Mouse (Mus musculus) MEL (cell line): Measurements from ENCODE around the gene Gm49396. TPM values are rescaled to one million over a fixed set of nuclear protein-coding genes. Genes with fewer than 3 reads are reported as not detected.

Experiments used
- DNase-seq: peaks from one replicate; pipeline ENCODE4 v3.0.0; 2011; ENCODE audit warnings: low read depth, low spot score
- H3K27ac ChIP-seq: 2 replicates; pipeline ENCODE4 v1.5.1; 2012; ENCODE audit warnings: low read depth, mild to moderate bottlenecking, control low read depth, low read length, moderate library complexity; ENCODE audit not compliant: control insufficient read depth
- H3K27me3 ChIP-seq, 2 experiments: fragments of 150-350 bp in 1 of 2; sonication (generic) in 1 of 2; 2 replicates each; pipeline ENCODE4 v1.6.1; 2012; ENCODE audit warnings: low read length in 2 of 2, mild to moderate bottlenecking in 2 of 2, improper control_type of control experiment in 1 of 2, moderate library complexity in 1 of 2; ENCODE audit not compliant: insufficient read depth in 2 of 2, control insufficient read depth in 1 of 2
- H3K36me3 ChIP-seq, 2 experiments: 2 replicates each; pipeline ENCODE4 v1.6.1; 2012 to 2014; ENCODE audit warnings: low read length in 2 of 2, improper control_type of control experiment in 1 of 2, inconsistent platforms in 1 of 2, mild to moderate bottlenecking in 1 of 2; ENCODE audit not compliant: insufficient read depth in 2 of 2, control insufficient read depth in 1 of 2
- H3K4me1 ChIP-seq, 2 experiments: fragments of 150-350 bp in 1 of 2; sonication (generic) in 1 of 2; 2 replicates each; pipeline ENCODE4 v1.6.1; 2012; ENCODE audit warnings: low read length in 2 of 2, improper control_type of control experiment in 1 of 2, mild to moderate bottlenecking in 1 of 2; ENCODE audit not compliant: insufficient read depth in 2 of 2, control insufficient read depth in 1 of 2
- H3K4me3 ChIP-seq, 2 experiments: fragments of 150-350 bp in 1 of 2; sonication (generic) in 1 of 2; 2 replicates each; pipeline ENCODE4 v1.5.1; 2012; ENCODE audit warnings: low read depth in 2 of 2, low read length in 2 of 2, mild to moderate bottlenecking in 2 of 2, moderate library complexity in 2 of 2, control low read depth in 1 of 2, improper control_type of control experiment in 1 of 2; ENCODE audit not compliant: control insufficient read depth in 1 of 2, insufficient read depth in 1 of 2
- H3K79me2 ChIP-seq: 2 replicates; pipeline ENCODE4 v1.6.1; 2012; ENCODE audit warnings: mild to moderate bottlenecking, low read length, moderate library complexity; ENCODE audit not compliant: control insufficient read depth, poor library complexity, insufficient read depth
- H3K9ac ChIP-seq: 2 replicates; pipeline ENCODE4 v1.6.1; 2012; ENCODE audit warnings: low read depth, mild to moderate bottlenecking, control low read depth, low read length, moderate library complexity; ENCODE audit not compliant: control insufficient read depth, poor library complexity, severe bottlenecking
- H3K9me3 ChIP-seq: fragments of 150-350 bp; sonication (generic); replicated peaks from 2 replicates; pipeline ENCODE4 v1.6.1; 2012; ENCODE audit warnings: mild to moderate bottlenecking, low read length, improper control_type of control experiment, moderate library complexity; ENCODE audit not compliant: insufficient read depth
- BHLHE40 ChIP-seq: IDR thresholded peaks from 2 replicates; pipeline ENCODE4 v1.6.1; 2012; ENCODE audit warnings: low read depth, mild to moderate bottlenecking, inconsistent platforms, low read length, improper control_type of control experiment, borderline replicate concordance
- CHD1 ChIP-seq: IDR thresholded peaks from 2 replicates; pipeline ENCODE4 v1.6.1; 2012; ENCODE audit warnings: low read depth, mild to moderate bottlenecking, inconsistent platforms, low read length, improper control_type of control experiment
- ELF1 ChIP-seq: IDR thresholded peaks from 2 replicates; pipeline ENCODE4 v1.6.1; 2014; ENCODE audit warnings: low read depth, mild to moderate bottlenecking, inconsistent platforms, low read length, improper control_type of control experiment, moderate library complexity
- HCFC1 ChIP-seq: IDR thresholded peaks from 2 replicates; pipeline ENCODE4 v1.6.1; 2012; ENCODE audit warnings: low read depth, mild to moderate bottlenecking, inconsistent platforms, low read length, improper control_type of control experiment, moderate library complexity
- KAT2A ChIP-seq: conservative IDR thresholded peaks from 2 replicates; pipeline ENCODE4 v1.6.1; 2012; ENCODE audit warnings: low read depth, low read length, improper control_type of control experiment, inconsistent platforms
- MAFK ChIP-seq: IDR thresholded peaks from 2 replicates; pipeline ENCODE4 v1.6.1; 2011; ENCODE audit warnings: low read depth, mild to moderate bottlenecking, low read length, improper control_type of control experiment, borderline replicate concordance
- MAZ ChIP-seq: IDR thresholded peaks from 2 replicates; pipeline ENCODE4 v1.6.1; 2012; ENCODE audit warnings: low read depth, mild to moderate bottlenecking, inconsistent platforms, low read length, improper control_type of control experiment
- MEF2A ChIP-seq: IDR thresholded peaks from 2 replicates; pipeline ENCODE4 v1.6.1; 2014; ENCODE audit warnings: low read depth, mild to moderate bottlenecking, inconsistent platforms, low read length, improper control_type of control experiment; ENCODE audit not compliant: poor library complexity, insufficient replicate concordance, severe bottlenecking; ENCODE audit errors: extremely low read depth
- NELFE ChIP-seq: IDR thresholded peaks from 2 replicates; pipeline ENCODE4 v1.6.1; 2011; ENCODE audit warnings: low read depth, low read length, improper control_type of control experiment
- POLR2A ChIP-seq, 2 experiments: IDR thresholded peaks; 2 replicates each; pipeline ENCODE4 v1.6.1; 2011 to 2012; ENCODE audit warnings: low read length in 2 of 2, mild to moderate bottlenecking in 2 of 2, control low read depth in 1 of 2, improper control_type of control experiment in 1 of 2, low read depth in 1 of 2, moderate library complexity in 1 of 2; ENCODE audit not compliant: control insufficient read depth in 1 of 2, insufficient read depth in 1 of 2, poor library complexity in 1 of 2
- RAD21 ChIP-seq: IDR thresholded peaks from 2 replicates; pipeline ENCODE4 v1.6.1; 2011; ENCODE audit warnings: mild to moderate bottlenecking, low read depth, low read length, improper control_type of control experiment
- SIN3A ChIP-seq: IDR thresholded peaks from 2 replicates; pipeline ENCODE4 v1.6.1; 2012; ENCODE audit warnings: low read length, improper control_type of control experiment, inconsistent platforms
- TAL1 ChIP-seq: IDR thresholded peaks from 2 replicates; pipeline ENCODE4 v1.6.1; 2012; ENCODE audit warnings: mild to moderate bottlenecking, inconsistent platforms, low read length, moderate library complexity, mixed read lengths
- UBTF ChIP-seq: IDR thresholded peaks from 2 replicates; pipeline ENCODE4 v1.6.1; 2012; ENCODE audit warnings: low read depth, mild to moderate bottlenecking, inconsistent platforms, low read length, improper control_type of control experiment, moderate library complexity, borderline replicate concordance; ENCODE audit not compliant: insufficient read depth
- USF1 ChIP-seq: IDR thresholded peaks from 2 replicates; pipeline ENCODE4 v1.6.1; 2014; ENCODE audit warnings: low read depth, mild to moderate bottlenecking, inconsistent platforms, low read length, improper control_type of control experiment, moderate library complexity
- USF2 ChIP-seq, 2 experiments: IDR thresholded peaks; 2 replicates each; pipeline ENCODE4 v1.6.1; 2011 to 2012; ENCODE audit warnings: improper control_type of control experiment in 2 of 2, low read length in 2 of 2, borderline replicate concordance in 1 of 2, inconsistent platforms in 1 of 2, low read depth in 1 of 2, mild to moderate bottlenecking in 1 of 2; ENCODE audit not compliant: insufficient read depth in 1 of 2
- ZKSCAN1 ChIP-seq: IDR thresholded peaks from 2 replicates; pipeline ENCODE4 v1.6.1; 2012; ENCODE audit warnings: low read depth, mild to moderate bottlenecking, inconsistent platforms, low read length, improper control_type of control experiment, moderate library complexity
- ZMIZ1 ChIP-seq: IDR thresholded peaks from 2 replicates; pipeline ENCODE4 v1.6.1; 2012; ENCODE audit warnings: low read depth, mild to moderate bottlenecking, inconsistent platforms, low read length, improper control_type of control experiment, moderate library complexity
- polyA plus RNA-seq, 2 experiments: library from polyadenylated mRNA; stranded (reverse) in 1 of 2; unstranded in 1 of 2; fragments of >175 nt in 1 of 2; fragments of >200 nt in 1 of 2; gene quantifications; 2 replicates each; pipeline versions ENCODE4 v1.2.1 to v1.2.4; 2012; ENCODE audit warnings: low replicate concordance in 2 of 2, low read depth in 1 of 2; ENCODE audit not compliant: insufficient read length in 2 of 2, insufficient read depth in 1 of 2, missing spikeins in 1 of 2
- total RNA-seq: library from RNA; depleted of rRNA; stranded (reverse); fragments of 300-350 nt; gene quantifications from 2 replicates; pipeline ENCODE4 v1.2.3, GENCODE M21; 2012

Gm49396 gene
- total and polyA plus RNA-seq, 3 experiments: 1.9 to 4.2 TPM; not detected in 1

GRCm38 (mm10) chr7:30563906-30564280 lies 749 bp downstream of the Gm49396 start:
- Histone ChIP-seq H3K4me3 (peak overlapping the region; percentile 82 to 84), H3K9me3 (no peaks in the 10 kb centered on the region), H3K27ac (peak overlapping the region; percentile 28; the same call in 1 of the 2 replicates), H3K79me2 (peaks cover 11% of the 10 kb centered on the region), H3K9ac (peak overlapping the region; percentile 32), H3K4me1 (peaks cover 2 to 10% of the 10 kb centered on the region in 2 experiments; a peak in 2 of 4 replicates), H3K27me3 (no peaks in the 10 kb centered on the region), H3K36me3 (peaks cover 0 to 4% of the 10 kb centered on the region in 2 experiments; a peak in 1 of 4 replicates)
- DNase-seq: no peak
- no peak for TF ChIP-seq MAZ
- TF ChIP-seq USF1: peak; percentile 80
- no peak for TF ChIP-seq SIN3A
- peak; percentile 20 to 22; a peak in 1 of 4 replicates for TF ChIP-seq USF2 (IDR thresholded peaks at IDR 0.05; ENCODE audit: borderline replicate concordance in 1 of 2, insufficient read depth in 1 of 2, low read depth in 1 of 2, low read length in 2 of 2)
- TF ChIP-seq, all 39 proteins: peak for 2

GRCm38 (mm10) chr7:30564970-30565571 lies 1.9 kb downstream of the Gm49396 start, which contains the start of gene Igflr1:
TSS of gene Igflr1 (plus strand) at chr7:30565427.
- Histone ChIP-seq H3K9me3 (no peaks in the 10 kb centered on the region), H3K4me1 (peaks cover 2 to 10% of the 10 kb centered on the region in 2 experiments; a peak in 2 of 4 replicates), H3K79me2 (peaks cover 6% of the 10 kb centered on the region), H3K27ac (no peak within 1 kb of the TSS), H3K4me3 (no peak within 1 kb of the TSS), H3K9ac (no peak within 1 kb of the TSS), H3K36me3 (peaks cover 0 to 4% of the 10 kb centered on the region in 2 experiments; a peak in 1 of 4 replicates), H3K27me3 (no peaks in the 10 kb centered on the region)
- DNase-seq: no peak
- no peak for TF ChIP-seq NELFE
- TF ChIP-seq BHLHE40: no peak
- TF ChIP-seq POLR2A (IDR thresholded peaks at IDR 0.05; ENCODE audit: control insufficient read depth in 1 of 2, insufficient read depth in 1 of 2, low read depth in 1 of 2, low read length in 2 of 2, poor library complexity in 1 of 2): no peak
- TF ChIP-seq USF2 (IDR thresholded peaks at IDR 0.05; ENCODE audit: borderline replicate concordance in 1 of 2, insufficient read depth in 1 of 2, low read depth in 1 of 2, low read length in 2 of 2): no peak
- no peak for TF ChIP-seq ZMIZ1
- no peak for TF ChIP-seq RAD21
- no peak for TF ChIP-seq TAL1
- no peak for TF ChIP-seq UBTF
- TF ChIP-seq ZKSCAN1: no peak
- TF ChIP-seq CHD1: no peak
- no peak for TF ChIP-seq KAT2A
- TF ChIP-seq HCFC1: no peak
- no peak for TF ChIP-seq SIN3A
- TF ChIP-seq USF1: no peak
- no peak for TF ChIP-seq MAFK
- no peak for TF ChIP-seq MAZ
- TF ChIP-seq ELF1: no peak
- TF ChIP-seq MEF2A: no peak
